Mouse (Mus musculus) mature B cell (primary cell): ENCODE results near the gene Slc4a10.

Experiments
- in situ Hi-C: fragments of 300-500 bp; cut with MboI; formaldehyde crosslinking; loops from 2 replicates; pipeline ENCODE4 v1.14.3; 2019

The Slc4a10 gene

DNA sequence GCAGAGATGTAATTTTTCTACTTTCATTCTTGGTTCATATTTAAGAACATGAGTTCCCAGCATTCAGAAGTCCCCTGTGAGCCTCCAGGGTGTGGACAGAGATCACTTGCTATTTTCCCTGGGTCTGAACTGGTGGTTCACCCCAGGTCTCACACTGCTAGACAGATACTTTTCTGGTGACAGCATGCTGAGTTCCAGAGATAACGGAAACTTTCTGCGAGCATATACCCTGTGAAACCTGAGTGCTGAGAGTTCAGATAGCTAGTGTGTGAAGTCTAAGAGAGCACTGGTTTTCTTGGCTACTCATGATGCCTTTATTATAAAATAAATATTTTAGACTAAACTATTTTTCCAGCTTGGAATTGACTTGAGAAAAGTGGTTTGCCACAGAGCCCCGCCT, 232.5 kb downstream of the Slc4a10 start:
- in situ Hi-C loops, result no loop called here

DNA sequence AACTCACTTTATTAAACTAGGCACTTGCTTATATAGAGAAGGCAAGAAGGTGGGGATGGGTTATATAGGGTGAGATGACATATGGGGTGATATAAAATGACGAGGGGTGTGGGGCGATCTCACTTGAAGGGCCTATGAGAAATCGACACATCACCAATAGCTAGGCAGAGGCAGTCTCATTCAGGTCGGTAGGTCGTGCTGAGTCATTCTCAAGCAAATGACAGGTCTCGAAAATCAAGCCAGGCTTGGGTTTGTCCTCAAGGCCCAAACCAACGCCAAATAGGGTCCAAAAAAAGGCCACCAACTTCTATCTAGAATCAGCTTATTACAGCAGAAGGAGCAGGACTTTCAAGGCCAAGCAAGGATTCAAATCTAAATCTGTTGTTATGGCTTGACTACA, 233.5 kb downstream of the Slc4a10 start:
- in situ Hi-C loops, result no loop called here

DNA sequence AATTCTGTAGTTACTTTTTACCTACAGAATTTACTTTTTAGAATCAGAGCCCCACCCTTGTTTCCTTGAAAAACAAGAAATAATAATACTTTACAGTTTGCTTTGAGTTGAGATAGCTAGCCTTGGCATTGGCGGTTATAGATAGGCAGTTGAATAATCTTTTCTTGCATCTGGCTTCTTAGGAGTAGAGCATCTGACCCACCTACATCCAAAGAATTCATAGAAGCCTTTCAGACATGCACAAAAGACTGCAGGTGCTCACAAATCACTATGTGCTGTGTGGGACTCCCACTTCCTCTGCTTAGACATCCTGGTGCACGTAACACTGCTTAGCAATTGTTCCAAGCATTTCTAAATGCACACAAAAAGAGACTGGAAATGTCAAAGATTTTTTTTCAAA, 238.8 kb downstream of the Slc4a10 start:
- in situ Hi-C loops, result no loop called here

DNA sequence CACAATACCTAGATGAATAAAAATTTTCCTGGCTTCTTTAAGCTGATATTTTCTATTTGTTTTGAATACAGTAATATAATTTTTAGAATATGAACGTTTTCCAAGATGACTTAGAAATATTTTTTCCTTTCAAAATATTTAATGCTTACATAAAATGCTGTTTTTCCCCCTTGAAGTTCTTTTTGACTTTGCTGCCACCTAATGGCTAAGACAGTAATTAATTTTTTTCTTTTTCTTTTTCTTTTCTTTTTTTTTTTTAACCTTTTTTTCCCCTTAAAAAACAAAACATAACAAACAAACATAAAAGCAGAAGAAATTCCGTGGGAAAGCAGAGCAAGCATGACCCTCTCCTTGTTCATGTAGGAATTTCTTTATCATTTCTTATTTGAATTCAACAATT, 239.6 kb downstream of the Slc4a10 start:
- in situ Hi-C loops, result no loop called here

DNA sequence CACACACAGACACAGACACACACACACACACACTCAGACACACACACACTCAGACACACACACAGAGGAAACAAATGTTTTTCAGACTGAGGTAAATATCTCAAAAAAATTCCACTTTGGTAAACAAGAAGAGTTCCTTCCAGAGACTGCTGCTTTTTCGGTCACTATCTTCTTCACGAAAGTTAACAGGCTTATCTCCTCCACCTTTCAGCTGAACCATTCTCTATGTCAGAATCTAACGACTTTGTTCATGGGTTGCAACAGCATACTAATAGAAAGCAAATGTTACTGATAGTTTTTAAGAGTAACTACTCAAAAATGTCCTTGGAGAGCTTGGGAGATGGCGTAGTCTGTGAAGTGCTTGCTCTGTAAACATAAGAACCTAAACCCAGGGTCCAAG, 241.3 kb downstream of the Slc4a10 start:
- in situ Hi-C loops, result no loop called here

DNA sequence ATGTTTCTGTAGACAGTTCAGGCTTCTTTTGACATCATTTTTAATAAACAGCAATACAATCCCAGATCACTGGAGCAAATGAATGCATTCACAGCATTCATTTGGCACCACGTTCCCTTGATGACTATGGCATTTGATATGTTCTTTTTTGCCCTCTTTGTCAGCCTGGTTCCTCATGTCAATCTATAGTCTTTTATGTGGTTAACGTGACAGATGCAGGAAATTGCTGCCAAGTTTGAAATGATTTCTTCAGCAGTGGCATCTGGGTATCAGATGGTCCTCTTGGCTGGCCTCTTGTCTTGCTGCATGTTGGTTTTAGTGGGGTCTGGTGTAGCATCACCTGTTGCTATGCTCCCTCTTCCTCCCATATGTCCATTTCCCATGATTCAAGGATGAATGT, 247.6 kb downstream of the Slc4a10 start:
- in situ Hi-C loops, result no loop called here

DNA sequence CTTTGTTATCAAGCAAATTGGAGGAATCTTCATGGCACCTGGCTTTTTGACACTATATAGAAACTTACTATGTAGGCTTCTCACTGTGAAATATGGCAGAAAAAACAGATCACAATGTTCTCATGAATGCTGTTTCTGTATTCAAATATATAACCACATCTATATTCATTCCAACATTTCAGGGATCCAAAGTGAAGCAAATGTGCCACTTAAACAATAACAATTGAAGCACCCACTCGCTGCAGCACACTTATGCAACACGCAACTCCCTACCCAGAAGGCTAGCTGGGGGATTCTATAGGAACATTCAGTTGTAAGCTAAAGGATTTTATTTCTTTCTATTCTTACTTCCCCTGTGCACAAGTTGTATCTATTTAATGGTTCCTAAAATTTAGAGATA, 255.5 kb downstream of the Slc4a10 start:
- in situ Hi-C loops, result no loop called here

DNA sequence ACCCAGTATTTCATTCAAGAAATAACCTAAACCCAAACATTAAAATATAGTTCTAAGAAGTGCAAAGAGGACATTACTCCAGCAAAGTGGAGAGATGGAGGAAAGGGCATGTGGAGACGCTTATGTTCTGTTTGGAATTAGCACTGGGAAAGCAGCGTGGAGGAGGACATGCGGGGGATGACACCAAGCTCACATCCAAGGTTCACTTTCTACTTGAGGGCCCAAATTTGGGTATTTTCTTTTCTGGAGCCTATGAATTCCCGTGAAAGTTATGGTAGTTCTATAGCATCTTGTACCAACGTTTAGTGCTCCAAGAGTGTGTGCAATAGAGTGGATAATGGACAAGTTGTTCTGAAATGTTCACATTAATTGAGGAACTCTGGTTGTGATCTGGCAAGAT, 260.7 kb downstream of the Slc4a10 start:
- in situ Hi-C loops, result no loop called here

DNA sequence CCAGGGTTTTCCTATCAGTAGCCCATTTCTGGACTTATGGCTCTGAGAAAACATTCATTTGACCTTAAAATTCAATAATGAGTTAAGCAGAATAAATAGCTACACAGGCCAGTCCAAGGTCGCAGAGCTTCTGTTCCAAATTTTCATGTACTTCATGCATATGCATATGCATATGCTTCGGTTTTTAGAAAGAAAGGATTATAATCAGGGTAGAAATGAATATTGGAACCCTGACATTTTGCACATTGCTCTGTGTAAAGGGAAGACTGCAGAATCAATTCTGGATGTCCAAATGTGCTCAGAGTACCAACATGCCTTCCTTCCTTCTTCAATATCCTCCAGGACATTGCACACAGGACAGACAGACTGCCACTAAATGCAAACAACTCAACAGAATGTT, 261.2 kb downstream of the Slc4a10 start:
- in situ Hi-C loops, result no loop called here

DNA sequence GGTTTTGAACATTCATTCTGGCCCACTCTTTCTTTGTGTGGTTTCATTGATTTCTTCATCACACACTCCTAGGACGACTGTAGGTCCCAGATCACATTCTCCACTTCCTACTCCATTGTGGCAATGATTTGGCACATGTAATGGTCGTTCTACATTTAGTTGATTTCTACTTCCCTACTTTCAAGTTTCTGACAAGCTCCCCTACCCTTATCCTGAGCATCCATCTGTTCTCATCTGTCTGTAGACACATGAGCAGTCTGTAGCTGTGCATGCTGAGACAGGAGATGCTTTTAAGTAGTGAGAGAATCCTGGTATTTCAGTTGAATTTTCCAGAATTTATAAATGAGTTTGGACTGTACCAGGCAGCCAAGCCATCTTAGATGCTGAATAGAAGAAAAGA, 270.7 kb downstream of the Slc4a10 start:
- in situ Hi-C loops, result no loop called here

DNA sequence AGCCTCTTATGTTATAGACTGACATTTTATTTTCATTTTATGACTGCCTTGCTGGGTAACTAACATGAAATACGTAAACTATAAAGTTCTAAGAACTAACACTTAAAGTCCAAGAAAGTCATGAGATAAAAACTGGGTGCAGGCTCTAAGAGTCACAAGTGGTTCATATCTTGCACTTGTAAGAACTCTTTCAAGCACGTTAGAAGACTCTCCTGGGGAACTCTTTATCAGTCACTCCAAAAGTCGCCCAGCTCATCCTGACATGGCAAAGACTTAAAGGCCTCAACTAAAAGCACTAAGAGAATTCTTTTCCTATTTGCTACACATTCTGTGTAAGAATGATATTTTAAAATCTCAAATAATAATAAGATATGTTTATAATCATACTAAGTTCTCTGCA, 273.2 kb downstream of the Slc4a10 start:
- in situ Hi-C loops, result no loop called here

DNA sequence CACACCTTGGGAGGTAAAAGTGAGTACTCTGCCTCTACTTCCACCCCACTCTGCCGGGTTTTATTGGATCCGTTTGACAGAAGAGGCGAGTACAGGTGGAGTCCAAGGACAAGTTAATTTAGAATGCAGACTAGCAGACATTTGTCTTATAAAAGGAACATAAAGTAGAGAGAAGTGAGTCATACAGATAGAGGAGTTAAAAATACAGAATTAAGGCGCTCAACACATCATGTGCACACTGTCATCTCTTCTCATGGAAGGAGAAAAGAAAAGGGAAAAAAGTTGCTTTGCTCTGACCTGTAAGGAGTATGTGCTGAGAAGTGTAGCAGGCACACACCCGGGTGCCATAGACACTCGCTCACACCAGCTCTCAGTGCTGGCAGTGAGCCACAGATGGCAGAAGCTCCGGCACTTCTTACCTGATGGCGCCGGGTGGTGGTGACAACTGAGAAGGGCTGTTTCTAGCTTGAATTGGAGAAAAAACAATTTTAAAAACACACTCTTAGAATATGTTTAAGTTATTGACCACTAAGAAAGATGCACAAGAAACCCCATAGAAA, 276.9 kb downstream of the Slc4a10 start:
- in situ Hi-C loops, result no loop called here

DNA sequence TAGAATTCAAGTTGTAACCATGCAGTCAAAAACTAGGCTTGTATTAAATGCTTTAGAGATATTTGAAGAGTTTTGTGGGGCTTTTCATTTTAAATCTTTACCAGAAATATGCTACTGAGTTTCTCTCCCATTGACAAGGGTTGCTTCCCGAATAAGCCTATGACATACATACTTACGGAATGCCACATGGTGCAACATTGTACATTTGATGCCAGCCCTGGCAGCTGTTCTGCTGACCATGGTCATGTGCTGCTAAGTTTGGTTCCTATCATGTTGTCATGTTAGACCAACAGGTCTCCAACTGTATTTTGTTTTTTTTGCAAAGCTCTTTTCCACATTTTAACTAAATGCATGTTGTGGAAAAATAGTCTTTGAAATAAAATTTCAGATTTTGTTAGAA, 279.1 kb downstream of the Slc4a10 start:
- in situ Hi-C loops, result no loop called here

DNA sequence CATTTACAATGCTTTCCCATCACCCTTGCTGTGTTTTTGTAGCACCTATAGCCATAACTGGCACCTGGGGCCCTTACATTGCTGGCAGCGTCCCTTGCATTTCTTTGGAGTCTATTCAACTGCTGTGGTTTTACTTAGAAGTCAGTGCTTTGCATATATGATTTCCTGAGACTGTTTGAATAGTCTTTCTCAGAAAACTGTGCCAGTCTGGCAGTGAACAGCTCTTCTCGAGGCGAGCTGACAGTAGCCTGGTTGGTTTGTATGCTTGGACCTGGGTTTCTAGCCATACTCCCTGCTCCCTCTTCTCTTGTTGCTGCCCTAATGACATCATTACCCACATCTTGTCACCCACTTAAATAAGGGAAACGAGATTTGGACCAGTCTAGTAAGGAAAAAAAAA, 285.7 kb downstream of the Slc4a10 start:
- in situ Hi-C loops, result no loop called here

DNA sequence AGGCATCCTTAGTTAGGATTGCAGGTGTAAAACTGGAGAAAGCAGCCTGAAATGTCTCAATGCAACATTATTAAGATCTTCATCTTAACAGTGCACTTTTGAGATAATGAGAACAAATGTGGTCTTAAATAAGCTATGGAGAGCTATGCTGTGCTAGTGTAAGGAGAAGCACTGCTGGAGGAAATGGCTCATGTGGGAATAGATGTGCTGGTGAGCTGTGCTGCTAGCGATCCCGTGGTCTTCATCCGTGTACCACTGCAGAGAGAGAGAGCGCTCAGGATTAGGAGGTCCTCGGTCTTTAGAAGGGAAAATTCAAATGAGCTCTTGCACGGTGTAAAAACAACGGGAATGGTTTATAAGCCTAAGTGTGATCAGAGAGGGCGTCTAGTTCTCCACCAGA, 286.2 kb downstream of the Slc4a10 start:
- in situ Hi-C loops, result no loop called here

DNA sequence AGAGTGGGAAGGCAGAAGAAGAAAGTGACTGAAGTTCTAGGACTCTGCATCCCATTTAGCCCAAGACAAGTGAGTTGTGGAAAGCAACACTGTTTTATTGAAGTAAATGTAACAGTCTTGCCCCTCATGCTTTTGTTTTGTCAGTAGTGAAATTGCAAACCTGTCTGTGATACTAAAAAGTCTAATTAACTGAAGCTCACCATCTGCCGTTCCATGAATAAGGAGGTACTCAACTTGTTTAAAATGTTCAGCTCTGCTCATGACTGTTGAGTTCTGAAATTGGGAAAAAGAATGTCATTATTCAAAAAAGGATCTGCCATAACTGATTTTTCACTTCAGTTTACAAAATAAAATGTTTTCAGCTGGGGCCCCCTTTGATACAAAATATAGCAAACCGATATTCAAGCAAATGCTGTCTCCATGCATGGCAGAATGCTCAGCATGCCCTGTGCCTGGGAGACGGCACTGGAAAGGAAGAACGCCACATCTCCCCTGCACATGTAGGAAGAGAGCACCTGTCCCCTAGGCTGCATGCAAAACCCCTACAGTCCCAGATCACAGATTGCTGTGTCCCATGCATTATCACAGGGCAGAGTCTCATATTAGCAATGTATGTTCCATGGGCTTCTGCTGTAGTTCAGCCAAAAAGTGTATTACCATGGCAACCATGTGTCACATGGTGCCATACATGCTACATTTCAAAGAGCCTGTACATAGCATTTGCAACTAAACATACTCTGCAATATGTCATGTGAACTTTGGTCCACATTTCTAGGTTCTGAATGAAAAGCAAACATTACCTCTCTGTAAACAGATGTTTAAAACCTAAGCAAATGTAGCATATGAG, 288.4 kb downstream of the Slc4a10 start:
- in situ Hi-C loops, result no loop called here

DNA sequence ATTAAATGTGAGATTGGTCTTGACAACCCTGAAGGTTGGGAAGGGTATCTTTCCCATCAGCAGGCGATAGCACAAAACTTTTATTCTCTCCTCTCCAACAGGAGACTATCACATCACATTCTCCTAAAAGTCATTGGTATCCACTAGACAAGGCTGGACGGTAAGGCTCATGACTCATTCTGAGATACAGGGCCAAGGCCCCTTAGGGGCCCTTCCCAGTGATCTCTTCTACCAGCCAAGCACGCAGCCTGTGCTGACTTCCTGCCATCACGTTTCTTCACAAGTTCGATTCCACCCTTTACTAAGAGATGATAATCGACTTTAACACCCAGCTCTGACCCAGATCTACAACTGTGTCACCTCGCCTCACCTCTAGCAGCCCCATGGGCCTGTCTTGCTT, 290.8 kb downstream of the Slc4a10 start:
- in situ Hi-C loops, result no loop called here

DNA sequence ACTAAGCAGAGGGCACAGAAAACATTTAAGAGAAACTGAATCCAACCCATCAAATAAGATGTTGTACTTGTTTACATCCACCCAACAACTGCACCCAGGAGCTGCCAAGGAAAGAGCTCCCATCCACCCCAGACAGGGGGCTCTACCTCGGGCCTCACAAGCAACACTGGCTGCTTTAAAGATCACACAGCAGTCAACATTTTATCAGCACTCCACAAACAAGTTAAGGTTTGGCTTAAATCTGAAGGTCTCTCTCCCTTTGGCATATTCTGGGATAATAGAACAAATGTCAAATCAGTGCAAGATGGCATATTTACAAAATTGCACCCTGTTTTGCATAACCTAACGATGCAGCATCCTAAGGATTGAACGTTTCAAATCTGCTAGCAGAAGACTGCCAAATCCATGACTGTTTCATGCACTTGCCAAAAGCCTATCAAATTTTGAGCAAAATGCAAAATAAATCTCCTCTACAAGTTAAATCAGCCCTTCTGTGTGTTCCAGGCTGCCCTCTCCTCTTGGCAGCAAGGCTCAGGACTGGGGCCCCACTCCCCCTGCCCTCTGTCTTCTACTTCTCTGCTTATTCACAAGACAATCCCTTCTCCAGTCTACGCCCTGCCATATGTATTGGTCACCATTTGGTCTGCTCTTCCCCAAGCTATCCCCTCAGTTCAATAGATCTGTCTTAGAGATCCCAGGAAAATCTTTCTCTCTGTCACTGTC, 293.1 kb downstream of the Slc4a10 start:
- in situ Hi-C loops, result no loop called here

DNA sequence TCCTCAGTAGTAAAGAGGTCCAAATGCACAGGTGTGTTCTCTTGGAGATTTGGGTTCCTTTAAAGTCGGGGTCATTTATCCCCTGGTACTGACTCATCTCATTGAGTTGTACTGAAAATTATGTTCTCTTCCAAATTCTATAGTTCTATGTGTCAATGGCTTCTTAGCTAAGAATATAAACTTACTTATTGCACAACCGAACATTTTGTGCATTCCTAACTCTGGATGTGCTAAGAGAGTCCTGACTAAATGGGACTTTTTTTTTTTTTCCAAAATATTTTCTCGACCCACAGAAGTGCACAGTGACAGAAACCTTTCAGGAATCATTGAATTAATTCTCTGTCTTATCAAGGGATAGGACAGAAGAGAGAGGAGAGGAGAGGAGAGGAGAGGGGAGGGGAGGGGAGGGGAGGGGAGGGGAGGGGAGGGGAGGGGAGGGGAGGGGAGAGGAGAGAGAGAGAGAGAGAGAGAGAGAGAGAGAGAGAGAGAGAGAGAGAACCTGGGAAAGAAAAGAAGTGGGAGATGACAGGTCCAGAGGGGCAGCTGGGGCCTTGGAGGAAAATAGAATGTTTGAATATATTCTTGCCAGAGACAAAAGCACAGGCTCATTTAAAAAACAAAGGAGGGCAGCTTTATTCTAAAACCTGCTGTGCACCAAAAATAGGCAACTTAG, 294.9 kb downstream of the Slc4a10 start:
- in situ Hi-C loops, result no loop called here

DNA sequence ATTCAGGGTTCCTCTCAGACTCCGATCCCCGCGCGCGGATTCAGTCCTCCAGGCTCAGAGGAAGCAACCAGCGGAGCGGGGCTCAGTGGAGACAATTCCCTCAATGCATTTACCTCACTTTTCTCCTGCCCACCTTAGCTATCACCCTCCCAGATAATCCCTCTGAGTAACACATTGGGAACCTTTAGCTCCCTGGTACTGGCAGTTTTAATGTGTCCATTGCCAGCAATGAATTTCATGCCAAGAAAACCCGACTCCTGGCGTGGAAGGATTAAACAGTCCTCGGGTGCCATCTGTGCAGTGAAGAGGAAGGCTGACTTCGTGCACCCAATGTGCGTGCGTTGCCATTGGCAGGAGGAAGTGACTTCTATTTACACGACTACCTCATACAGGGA, 295.5 kb downstream of the Slc4a10 start:
- in situ Hi-C loops, result no loop called here

DNA sequence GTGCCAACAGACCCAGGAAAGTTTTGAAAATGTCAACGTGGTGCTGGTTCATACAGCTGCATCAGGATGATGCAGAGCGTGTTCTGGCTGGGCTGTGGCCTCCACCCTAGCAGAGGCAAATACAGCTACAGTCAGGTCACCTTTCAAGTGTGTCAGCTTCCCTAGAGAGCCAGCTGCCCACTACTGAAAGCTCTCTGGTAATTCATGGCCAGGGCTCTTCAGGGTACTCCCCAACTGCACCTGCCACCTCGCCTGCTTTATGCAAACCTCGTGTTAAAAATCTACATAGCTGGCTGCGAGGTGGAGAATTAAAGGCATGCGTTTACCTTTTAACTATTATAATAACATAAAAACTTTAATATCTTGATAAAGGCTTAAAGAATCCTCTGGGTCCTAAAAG, 298.1 kb downstream of the Slc4a10 start:
- in situ Hi-C loops, result no loop called here

DNA sequence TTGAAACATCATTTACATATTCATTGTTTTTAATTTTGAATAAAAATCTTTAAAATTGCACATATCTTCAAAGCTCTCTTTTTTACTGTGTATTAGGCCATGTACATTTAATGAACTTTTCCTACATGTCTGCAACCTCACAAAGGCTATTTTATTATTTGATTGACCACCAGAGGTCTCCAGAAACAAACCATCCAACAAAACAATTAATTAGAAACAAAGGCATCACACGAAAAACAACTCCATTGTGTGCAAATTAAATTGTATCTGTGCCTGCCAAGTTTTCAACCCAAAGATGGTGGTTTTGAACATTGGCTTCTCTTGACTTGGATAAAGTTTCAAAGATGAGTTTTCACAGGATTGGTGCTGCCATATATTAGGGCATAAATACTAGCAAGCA, 300.5 kb downstream of the Slc4a10 start:
- in situ Hi-C loops, result no loop called here

DNA sequence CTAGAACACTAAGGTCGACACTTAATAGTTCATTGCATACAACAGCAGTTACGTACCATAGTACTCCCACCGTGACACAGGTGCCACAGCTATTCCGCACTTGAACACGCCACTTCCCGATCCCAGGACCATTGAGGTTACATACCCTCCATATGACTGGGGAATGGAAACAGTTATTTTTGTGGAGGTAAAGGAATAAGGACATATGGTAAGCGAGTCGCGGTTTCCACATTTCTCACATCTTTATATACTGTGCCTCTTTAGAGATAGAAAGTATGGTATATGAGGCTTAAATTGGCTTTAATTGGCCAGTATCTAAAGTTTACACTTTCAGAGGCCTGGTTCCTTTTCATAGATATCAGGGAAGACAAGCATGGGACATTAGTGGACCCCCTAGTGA, 301.5 kb downstream of the Slc4a10 start:
- in situ Hi-C loops, result no loop called here
